Mouse (Mus musculus): Measurements from ENCODE around the gene Rnf10. TPM values are rescaled to one million over a fixed set of nuclear protein-coding genes. Genes with fewer than 3 reads are reported as not detected.

The Rnf10 gene
- polyA plus RNA-seq, 1 experiment, result 194 TPM

DNA sequence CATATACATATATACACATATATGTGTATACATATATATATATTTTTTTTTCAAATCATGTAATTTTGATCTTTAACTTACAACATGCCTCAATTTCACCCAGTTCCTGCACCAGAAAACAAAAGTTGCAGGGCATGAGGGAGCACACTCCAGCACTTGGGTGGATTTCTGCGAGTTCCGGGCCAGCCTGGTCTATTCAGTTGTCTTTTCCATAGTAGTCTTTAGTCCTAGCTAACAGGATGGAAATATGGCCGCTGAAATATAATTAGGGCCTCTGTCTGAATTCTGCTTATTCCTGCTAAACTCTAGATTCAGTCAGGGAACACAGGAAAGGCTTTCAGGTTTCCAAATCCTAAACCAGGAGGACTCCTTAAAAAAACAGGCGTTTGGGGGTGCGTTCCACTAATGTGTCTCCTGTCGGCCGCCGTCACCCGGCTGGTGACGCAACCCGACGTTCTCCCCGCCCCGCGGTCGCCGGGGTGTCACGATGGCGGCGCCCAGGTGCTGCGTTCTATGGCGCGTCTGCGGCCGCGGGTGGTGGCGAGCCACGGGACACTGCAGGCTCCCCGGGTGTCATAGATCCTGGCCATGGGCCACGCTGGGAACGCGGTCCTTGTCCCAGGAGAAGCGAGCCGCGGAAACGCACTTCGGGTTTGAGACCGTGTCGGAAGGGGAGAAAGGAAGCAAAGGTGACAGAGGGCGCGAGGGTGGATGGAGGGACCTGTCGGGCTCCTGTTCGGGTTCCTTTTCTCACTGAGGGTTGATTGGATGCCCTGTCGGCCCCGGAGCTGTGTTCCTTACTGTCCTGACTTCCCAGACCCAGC lies 6.7 kb upstream of the Rnf10 start, which contains the start of gene Coq5:
Coq5 (plus strand) TSS at position 441 of the 824 bp plus-strand sequence.
- Histone ChIP-seq H3K36me3 (ENCODE audit: control insufficient read depth, insufficient read depth) (peaks cover 11% of the 10 kb centered on the region), H3K79me3 (ENCODE audit: low read depth) (peaks cover 9% of the 10 kb centered on the region), H3ac (ENCODE audit: control insufficient read depth, insufficient read length, low read depth) (peak within 1 kb of the TSS; percentile 73), H3K4me3 (ENCODE audit: insufficient read depth, poor library complexity, severe bottlenecking) (peak within 1 kb of the TSS; percentile 95), H3K27me3 (ENCODE audit: control insufficient read depth, insufficient read depth, insufficient read length) (no peaks in the 10 kb centered on the region), H3K79me2 (ENCODE audit: control insufficient read depth, insufficient read depth) (peaks cover 32% of the 10 kb centered on the region)
- no peak for TF ChIP-seq MYOD1 (IDR thresholded peaks at IDR 0.05; ENCODE audit: control insufficient read depth, insufficient read length, low read depth)
- peak; percentile 88 for TF ChIP-seq CEBPB (IDR thresholded peaks at IDR 0.05; ENCODE audit: low read depth)

GRCm38 (mm10) chr5:115278785-115279184 lies 6.1 kb upstream of the Rnf10 start:
- Histone ChIP-seq H3K79me3 (ENCODE audit: low read depth) (peaks cover 9% of the 10 kb centered on the region), H3ac (ENCODE audit: control insufficient read depth, insufficient read length, low read depth) (no peak overlapping the region), H3K4me3 (ENCODE audit: insufficient read depth, poor library complexity, severe bottlenecking) (no peak overlapping the region), H3K36me3 (ENCODE audit: control insufficient read depth, insufficient read depth) (peaks cover 7% of the 10 kb centered on the region), H3K79me2 (ENCODE audit: control insufficient read depth, insufficient read depth) (peaks cover 32% of the 10 kb centered on the region), H3K27me3 (ENCODE audit: control insufficient read depth, insufficient read depth, insufficient read length) (no peaks in the 10 kb centered on the region)
- TF ChIP-seq CTCF (IDR thresholded peaks at IDR 0.05; ENCODE audit: control insufficient read depth, insufficient read depth, insufficient read length) (no peak), MYOG (IDR thresholded peaks at IDR 0.05; ENCODE audit: control insufficient read depth, extremely low read depth, insufficient read length) (no peak), FOSL1 (IDR thresholded peaks at IDR 0.05; ENCODE audit: insufficient read depth, low read length, poor library complexity, severe bottlenecking) (no peak), MYOD1 (IDR thresholded peaks at IDR 0.05; ENCODE audit: control insufficient read depth, insufficient read length, low read depth) (no peak), MAX (IDR thresholded peaks at IDR 0.05) (no peak), USF1 (IDR thresholded peaks at IDR 0.05; ENCODE audit: low read depth) (no peak), CEBPB (IDR thresholded peaks at IDR 0.05; ENCODE audit: low read depth) (no peak)

- H3K4me3 ChIP-seq (ENCODE audit: insufficient read depth, poor library complexity, severe bottlenecking), result no peak overlapping the region
- H3K79me2 ChIP-seq (ENCODE audit: control insufficient read depth, insufficient read depth), result peaks cover 32% of the 10 kb centered on the region
- no peak for TF ChIP-seq MYOG (IDR thresholded peaks at IDR 0.05; ENCODE audit: control insufficient read depth, extremely low read depth, insufficient read length)
- TF ChIP-seq USF1 (IDR thresholded peaks at IDR 0.05; ENCODE audit: low read depth), result no peak
- no peak for TF ChIP-seq CTCF (IDR thresholded peaks at IDR 0.05; ENCODE audit: control insufficient read depth, insufficient read depth, insufficient read length)
- no peak overlapping the region for H3ac ChIP-seq (ENCODE audit: control insufficient read depth, insufficient read length, low read depth)
- no peaks in the 10 kb centered on the region for H3K27me3 ChIP-seq (ENCODE audit: control insufficient read depth, insufficient read depth, insufficient read length)
- no peaks in the 10 kb centered on the region for H3K36me3 ChIP-seq (ENCODE audit: control insufficient read depth, insufficient read depth)
- H3K79me3 ChIP-seq (ENCODE audit: low read depth), result peaks cover 9% of the 10 kb centered on the region
These were observed 5.4 kb upstream of the Rnf10 start for GRCm38 (mm10) chr5:115278053-115278452.

GRCm38 (mm10) chr5:115275998-115276397 lies 3.3 kb upstream of the Rnf10 start:
- Histone ChIP-seq H3K79me2 (ENCODE audit: control insufficient read depth, insufficient read depth) (peaks cover 31% of the 10 kb centered on the region), H3K4me3 (ENCODE audit: insufficient read depth, poor library complexity, severe bottlenecking) (no peak overlapping the region), H3K79me3 (ENCODE audit: low read depth) (peaks cover 20% of the 10 kb centered on the region), H3K27me3 (ENCODE audit: control insufficient read depth, insufficient read depth, insufficient read length) (no peaks in the 10 kb centered on the region), H3K36me3 (ENCODE audit: control insufficient read depth, insufficient read depth) (no peaks in the 10 kb centered on the region), H3ac (ENCODE audit: control insufficient read depth, insufficient read length, low read depth) (no peak overlapping the region)
- TF ChIP-seq CTCF (IDR thresholded peaks at IDR 0.05; ENCODE audit: control insufficient read depth, insufficient read depth, insufficient read length) (no peak), MYOD1 (IDR thresholded peaks at IDR 0.05; ENCODE audit: control insufficient read depth, insufficient read length, low read depth) (no peak), FOSL1 (IDR thresholded peaks at IDR 0.05; ENCODE audit: insufficient read depth, low read length, poor library complexity, severe bottlenecking) (no peak), USF1 (IDR thresholded peaks at IDR 0.05; ENCODE audit: low read depth) (no peak), CEBPB (IDR thresholded peaks at IDR 0.05; ENCODE audit: low read depth) (no peak), MYOG (IDR thresholded peaks at IDR 0.05; ENCODE audit: control insufficient read depth, extremely low read depth, insufficient read length) (no peak), MAX (IDR thresholded peaks at IDR 0.05) (no peak)

DNA sequence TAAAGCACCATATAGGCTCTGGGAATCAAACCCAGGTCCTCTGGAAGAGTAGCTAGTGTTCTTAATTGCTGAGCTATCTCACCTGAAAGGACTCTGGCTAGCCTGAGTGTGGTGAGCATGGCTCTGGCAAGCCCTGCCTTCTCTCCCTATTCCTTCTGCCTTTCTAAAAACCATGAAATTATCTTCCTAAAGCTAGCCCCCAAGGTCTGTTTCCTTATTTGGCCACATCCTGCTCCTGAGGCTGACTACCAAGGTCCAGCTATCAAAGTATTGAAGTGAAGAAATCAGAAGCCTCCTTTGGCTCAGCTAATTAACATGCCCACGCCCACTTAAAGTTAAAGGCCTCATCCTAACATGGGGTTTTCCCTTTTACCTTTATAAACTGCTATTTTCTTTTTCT lies 2.1 kb upstream of the Rnf10 start:
- Histone ChIP-seq H3K27me3 (ENCODE audit: control insufficient read depth, insufficient read depth, insufficient read length) (no peaks in the 10 kb centered on the region), H3ac (ENCODE audit: control insufficient read depth, insufficient read length, low read depth) (no peak overlapping the region), H3K36me3 (ENCODE audit: control insufficient read depth, insufficient read depth) (peaks cover 4% of the 10 kb centered on the region), H3K79me2 (ENCODE audit: control insufficient read depth, insufficient read depth) (peaks cover 32% of the 10 kb centered on the region), H3K79me3 (ENCODE audit: low read depth) (peaks cover 26% of the 10 kb centered on the region), H3K4me3 (ENCODE audit: insufficient read depth, poor library complexity, severe bottlenecking) (no peak overlapping the region)
- TF ChIP-seq MAX (IDR thresholded peaks at IDR 0.05), result no peak
- no peak for TF ChIP-seq CTCF (IDR thresholded peaks at IDR 0.05; ENCODE audit: control insufficient read depth, insufficient read depth, insufficient read length)
- no peak for TF ChIP-seq USF1 (IDR thresholded peaks at IDR 0.05; ENCODE audit: low read depth)
- TF ChIP-seq FOSL1 (IDR thresholded peaks at IDR 0.05; ENCODE audit: insufficient read depth, low read length, poor library complexity, severe bottlenecking), result no peak
- no peak for TF ChIP-seq MYOD1 (IDR thresholded peaks at IDR 0.05; ENCODE audit: control insufficient read depth, insufficient read length, low read depth)
- no peak for TF ChIP-seq CEBPB (IDR thresholded peaks at IDR 0.05; ENCODE audit: low read depth)
- no peak for TF ChIP-seq MYOG (IDR thresholded peaks at IDR 0.05; ENCODE audit: control insufficient read depth, extremely low read depth, insufficient read length)

DNA sequence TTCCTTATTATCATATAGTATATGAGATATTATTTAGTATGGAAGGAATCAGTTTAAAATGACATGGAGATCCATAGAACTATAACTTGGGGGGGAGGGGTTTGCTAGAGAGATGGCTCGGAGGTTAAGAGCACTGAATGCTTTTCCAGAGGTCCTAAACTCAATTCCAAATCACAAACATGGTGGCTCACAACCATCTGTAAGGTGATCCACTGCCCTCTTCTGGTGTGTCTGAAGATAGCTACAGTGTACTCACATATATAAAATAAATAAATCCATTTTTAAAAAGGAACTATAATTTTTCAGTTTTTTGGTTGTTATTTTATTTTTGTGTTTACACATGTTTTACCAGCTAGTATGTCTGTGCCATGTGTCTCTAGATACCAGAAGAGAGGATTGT lies 1.7 kb upstream of the Rnf10 start:
- peaks cover 30% of the 10 kb centered on the region for H3K79me3 ChIP-seq (ENCODE audit: low read depth)
- H3K27me3 ChIP-seq (ENCODE audit: control insufficient read depth, insufficient read depth, insufficient read length), result no peaks in the 10 kb centered on the region
- no peak overlapping the region for H3K4me3 ChIP-seq (ENCODE audit: insufficient read depth, poor library complexity, severe bottlenecking)
- no peak overlapping the region for H3ac ChIP-seq (ENCODE audit: control insufficient read depth, insufficient read length, low read depth)
- TF ChIP-seq MAX (IDR thresholded peaks at IDR 0.05) (no peak), USF1 (IDR thresholded peaks at IDR 0.05; ENCODE audit: low read depth) (no peak), CEBPB (IDR thresholded peaks at IDR 0.05; ENCODE audit: low read depth) (no peak), MYOG (IDR thresholded peaks at IDR 0.05; ENCODE audit: control insufficient read depth, extremely low read depth, insufficient read length) (no peak), FOSL1 (IDR thresholded peaks at IDR 0.05; ENCODE audit: insufficient read depth, low read length, poor library complexity, severe bottlenecking) (no peak), CTCF (IDR thresholded peaks at IDR 0.05; ENCODE audit: control insufficient read depth, insufficient read depth, insufficient read length) (no peak), MYOD1 (IDR thresholded peaks at IDR 0.05; ENCODE audit: control insufficient read depth, insufficient read length, low read depth) (no peak)
- H3K79me2 ChIP-seq (ENCODE audit: control insufficient read depth, insufficient read depth), result peaks cover 33% of the 10 kb centered on the region
- peaks cover 8% of the 10 kb centered on the region for H3K36me3 ChIP-seq (ENCODE audit: control insufficient read depth, insufficient read depth)

Data from C2C12 (cell line).